Mouse (Mus musculus) thymus, postnatal 14 days (tissue): ENCODE results near the gene Txnl4b.

Source experiments
- DNase-seq: peaks from one replicate; pipeline ENCODE4 v3.0.0; 2021

The Txnl4b gene

GRCm38 (mm10) chr8:109606725-109607124, 41.0 kb downstream of the Txnl4b start:
- no peak for DNase-seq

- peak; percentile 17 for DNase-seq
These were observed 42.0 kb downstream of the Txnl4b start for GRCm38 (mm10) chr8:109607650-109608049.

GRCm38 (mm10) chr8:109608271-109609152, 42.8 kb downstream of the Txnl4b start, which contains the start of gene Dhodh:
Gene Dhodh, minus strand, starts transcription at chr8:109608673.
- peak; percentile 96 for DNase-seq

- DNase-seq, result peak; percentile 12
These were observed 43.4 kb downstream of the Txnl4b start for GRCm38 (mm10) chr8:109609153-109609502.

GRCm38 (mm10) chr8:109614243-109615210, 48.8 kb downstream of the Txnl4b start, which contains the start of gene Pkd1l3:
Gene Pkd1l3, plus strand, starts transcription at chr8:109614517.
- DNase-seq, result peak; percentile 9

GRCm38 (mm10) chr8:109615569-109615968, 49.9 kb downstream of the Txnl4b start:
- no peak for DNase-seq
